Mouse (Mus musculus): ENCODE results near the gene Lgals9. TPM values are rescaled to one million over a fixed set of nuclear protein-coding genes. Genes with fewer than 3 reads are reported as not detected.
"Not testable (repeated sequence)": the region's sequence is repeated elsewhere in the genome, so short reads cannot be mapped to it uniquely, and the experiment has no call there.

Gene Lgals9
- polyA plus RNA-seq, 1 experiment = 686 TPM

GRCm38 (mm10) chr11:78999118-78999517 lies 14.4 kb upstream of the Lgals9 start:
- Histone ChIP-seq H3K4me3 (ENCODE audit: low read depth, low read length) (no peak overlapping the region), H3K27me3 (ENCODE audit: control insufficient read depth, insufficient read depth, low read length) (no peaks in the 10 kb centered on the region), H3K27ac (ENCODE audit: insufficient read depth, low read depth, low read length) (no peak overlapping the region), H3K4me1 (ENCODE audit: control insufficient read depth, insufficient read depth, insufficient read length, low read length) (peaks cover 19% of the 10 kb centered on the region), H3K36me3 (ENCODE audit: control insufficient read depth, insufficient read depth, low read length) (no peaks in the 10 kb centered on the region)
- whole genome bisulfite sequencing = 65% methylated on average over 6 of the region's 6 CpGs
- TF ChIP-seq POLR2A (IDR thresholded peaks at IDR 0.05; ENCODE audit: low read depth, low read length) = no peak
- no peak for TF ChIP-seq CTCF (IDR thresholded peaks at IDR 0.05; ENCODE audit: extremely low read depth, insufficient read length, insufficient replicate concordance, low read depth, low read length)

GRCm38 (mm10) chr11:78990875-78991543 lies 6.3 kb upstream of the Lgals9 start:
- H3K4me1 ChIP-seq (ENCODE audit: control insufficient read depth, insufficient read depth, insufficient read length, low read length); H3K27me3 ChIP-seq (ENCODE audit: control insufficient read depth, insufficient read depth, low read length); H3K36me3 ChIP-seq (ENCODE audit: control insufficient read depth, insufficient read depth, low read length); H3K4me3 ChIP-seq (ENCODE audit: low read depth, low read length); H3K27ac ChIP-seq (ENCODE audit: insufficient read depth, low read depth, low read length): not testable (repeated sequence)
- 84% methylated on average over 5 of the region's 5 CpGs for WGBS

- H3K27ac ChIP-seq (ENCODE audit: insufficient read depth, low read depth, low read length) = no peak overlapping the region
- H3K36me3 ChIP-seq (ENCODE audit: control insufficient read depth, insufficient read depth, low read length) = no peaks in the 10 kb centered on the region
- no peak overlapping the region for H3K4me3 ChIP-seq (ENCODE audit: low read depth, low read length)
- WGBS = 98% methylated on average over 9 of the region's 9 CpGs
- peaks cover 9% of the 10 kb centered on the region; the same call in 1 of the 2 replicates for H3K4me1 ChIP-seq (ENCODE audit: control insufficient read depth, insufficient read depth, insufficient read length, low read length)
- no peaks in the 10 kb centered on the region for H3K27me3 ChIP-seq (ENCODE audit: control insufficient read depth, insufficient read depth, low read length)
- no peak for TF ChIP-seq CTCF (IDR thresholded peaks at IDR 0.05; ENCODE audit: extremely low read depth, insufficient read length, insufficient replicate concordance, low read depth, low read length)
- no peak for TF ChIP-seq POLR2A (IDR thresholded peaks at IDR 0.05; ENCODE audit: low read depth, low read length)
Measured at GRCm38 (mm10) chr11:78990096-78990495, 5.3 kb upstream of the Lgals9 start.

GRCm38 (mm10) chr11:78989206-78989605 lies 4.5 kb upstream of the Lgals9 start:
- WGBS = 94% methylated on average over 11 of the region's 11 CpGs
- not testable (repeated sequence) for H3K27me3 ChIP-seq (ENCODE audit: control insufficient read depth, insufficient read depth, low read length); H3K27ac ChIP-seq (ENCODE audit: insufficient read depth, low read depth, low read length); H3K4me3 ChIP-seq (ENCODE audit: low read depth, low read length); H3K36me3 ChIP-seq (ENCODE audit: control insufficient read depth, insufficient read depth, low read length)
- H3K4me1 ChIP-seq (ENCODE audit: control insufficient read depth, insufficient read depth, insufficient read length, low read length) = peaks cover 11% of the 10 kb centered on the region; the same call in 1 of the 2 replicates

GRCm38 (mm10) chr11:78986311-78987002 lies 1.7 kb upstream of the Lgals9 start:
- Histone ChIP-seq H3K27me3 (ENCODE audit: control insufficient read depth, insufficient read depth, low read length) (no peaks in the 10 kb centered on the region), H3K36me3 (ENCODE audit: control insufficient read depth, insufficient read depth, low read length) (no peaks in the 10 kb centered on the region), H3K27ac (ENCODE audit: insufficient read depth, low read depth, low read length) (peak overlapping the region; percentile 18), H3K4me1 (ENCODE audit: control insufficient read depth, insufficient read depth, insufficient read length, low read length) (peaks cover 11% of the 10 kb centered on the region; the same call in 1 of the 2 replicates), H3K4me3 (ENCODE audit: low read depth, low read length) (no peak overlapping the region)
- TF ChIP-seq POLR2A (IDR thresholded peaks at IDR 0.05; ENCODE audit: low read depth, low read length) (no peak), CTCF (IDR thresholded peaks at IDR 0.05; ENCODE audit: extremely low read depth, insufficient read length, insufficient replicate concordance, low read depth, low read length) (no peak)
- WGBS = 38% methylated on average over 10 of the region's 10 CpGs

GRCm38 (mm10) chr11:78985505-78985904 lies 759 bp upstream of the Lgals9 start:
- Histone ChIP-seq H3K27me3 (ENCODE audit: control insufficient read depth, insufficient read depth, low read length) (no peaks in the 10 kb centered on the region), H3K36me3 (ENCODE audit: control insufficient read depth, insufficient read depth, low read length) (no peaks in the 10 kb centered on the region), H3K4me1 (ENCODE audit: control insufficient read depth, insufficient read depth, insufficient read length, low read length) (peaks cover 16% of the 10 kb centered on the region; the same call in 1 of the 2 replicates), H3K4me3 (ENCODE audit: low read depth, low read length) (no peak overlapping the region), H3K27ac (ENCODE audit: insufficient read depth, low read depth, low read length) (no peak overlapping the region)
- no peak for TF ChIP-seq POLR2A (IDR thresholded peaks at IDR 0.05; ENCODE audit: low read depth, low read length)
- TF ChIP-seq CTCF (IDR thresholded peaks at IDR 0.05; ENCODE audit: extremely low read depth, insufficient read length, insufficient replicate concordance, low read depth, low read length) = no peak

- peaks cover under 1% of the 10 kb centered on the region; the same call in 1 of the 2 replicates for H3K36me3 ChIP-seq (ENCODE audit: control insufficient read depth, insufficient read depth, low read length)
- H3K27me3 ChIP-seq (ENCODE audit: control insufficient read depth, insufficient read depth, low read length) = no peaks in the 10 kb centered on the region
- H3K4me1 ChIP-seq (ENCODE audit: control insufficient read depth, insufficient read depth, insufficient read length, low read length) = peaks cover 20% of the 10 kb centered on the region
- H3K27ac ChIP-seq (ENCODE audit: insufficient read depth, low read depth, low read length) = peak overlapping the region; percentile 88
- H3K4me3 ChIP-seq (ENCODE audit: low read depth, low read length) = peak overlapping the region; percentile 66
- TF ChIP-seq POLR2A (IDR thresholded peaks at IDR 0.05; ENCODE audit: low read depth, low read length) = no peak
- no peak for TF ChIP-seq CTCF (IDR thresholded peaks at IDR 0.05; ENCODE audit: extremely low read depth, insufficient read length, insufficient replicate concordance, low read depth, low read length)
- 17% methylated on average over 7 of the region's 7 CpGs for WGBS
Measured at GRCm38 (mm10) chr11:78983539-78983938, 1.2 kb downstream of the Lgals9 start.

All from small intestine, adult 2 months (tissue).